Mouse (Mus musculus): ENCODE measurements around the gene Scn1b. TPM values are rescaled to one million over a fixed set of nuclear protein-coding genes. Genes with fewer than 3 reads are reported as not detected.
A peak's percentile ranks its signal among the peaks of the same experiment; 100 is the strongest.

The Scn1b gene
- total RNA-seq, 2 experiments from 2014 or later, result 15.7 to 39.2 TPM

- DNase-seq, result no peak
Measured at GRCm38 (mm10) chr7:31149751-31150565, 23.2 kb upstream of the Scn1b start.

GRCm38 (mm10) chr7:31149271-31149670 is 22.5 kb upstream of the Scn1b start:
- DNase-seq, result no peak

DNA sequence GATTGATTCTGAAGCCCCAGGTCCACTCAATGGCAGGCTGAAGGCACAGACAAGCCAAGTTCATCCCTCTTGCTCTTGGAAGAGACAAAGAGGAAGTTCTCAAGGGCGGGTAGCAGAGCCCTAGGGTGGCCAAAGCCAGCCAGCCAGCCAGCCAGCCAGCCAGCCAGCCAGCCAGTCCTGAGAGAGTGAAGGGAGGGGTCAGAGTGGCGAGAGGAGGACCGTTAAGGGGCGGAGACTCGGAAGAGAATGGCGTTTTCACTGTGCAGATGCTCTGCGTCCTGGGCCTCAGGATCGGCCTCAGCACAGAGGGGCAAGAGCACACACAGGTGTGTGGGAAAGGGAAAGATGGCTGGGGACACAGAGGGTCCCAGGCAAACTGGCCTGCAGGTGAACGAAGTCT is 22.0 kb upstream of the Scn1b start:
- DNase-seq, result peak; percentile 73

GRCm38 (mm10) chr7:31148086-31148485 is 21.3 kb upstream of the Scn1b start:
- DNase-seq, result no peak

DNA sequence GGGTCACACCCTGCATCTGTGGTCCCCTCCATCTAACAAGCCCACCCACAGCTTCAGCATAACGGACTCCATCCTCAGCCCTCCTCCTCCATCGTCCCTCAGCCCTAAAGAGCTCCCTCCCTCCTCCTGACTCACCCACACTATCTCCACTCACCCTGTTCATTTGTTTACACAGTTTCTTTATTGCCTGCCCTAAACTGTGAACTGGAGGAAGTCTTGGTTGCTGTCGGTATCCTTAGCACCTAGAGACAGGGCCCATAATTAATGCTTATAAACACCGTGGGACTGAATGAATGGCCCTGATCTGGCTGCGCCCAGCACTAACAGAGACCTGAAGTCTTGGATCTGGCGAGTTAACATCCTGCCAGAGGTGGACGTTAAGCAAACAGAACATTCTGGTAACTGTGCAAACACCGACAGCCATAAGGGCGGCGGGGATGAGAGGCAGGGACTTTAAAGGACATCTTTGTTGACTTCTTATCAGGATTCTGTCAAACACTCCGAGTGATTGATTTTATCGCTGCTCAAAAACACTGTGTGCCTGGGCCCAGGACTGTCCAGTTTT is 18.9 kb upstream of the Scn1b start:
- DNase-seq, result no peak

- no peak for DNase-seq
Measured at GRCm38 (mm10) chr7:31144886-31145285, 18.1 kb upstream of the Scn1b start.

DNA sequence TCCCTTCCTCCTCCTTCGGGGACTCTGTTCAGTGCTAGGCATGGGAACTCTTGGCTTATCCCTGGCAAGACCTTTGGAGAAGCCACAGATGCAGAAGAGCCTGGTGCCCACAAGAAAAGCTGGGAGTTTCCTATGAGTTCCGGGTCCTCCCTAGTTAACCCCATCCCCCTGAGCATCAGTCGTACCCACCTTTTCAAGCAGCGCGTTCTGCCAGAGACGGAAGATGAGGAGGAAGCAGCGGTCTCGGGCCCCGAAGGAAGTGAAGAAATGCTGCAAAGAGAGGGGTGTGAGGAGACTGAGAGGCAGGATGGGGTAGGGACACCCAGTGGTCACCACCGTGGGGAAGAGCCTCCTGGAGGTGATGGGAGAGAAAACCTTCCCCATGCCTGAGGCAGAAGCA is 14.1 kb upstream of the Scn1b start:
- DNase-seq, result no peak

DNA sequence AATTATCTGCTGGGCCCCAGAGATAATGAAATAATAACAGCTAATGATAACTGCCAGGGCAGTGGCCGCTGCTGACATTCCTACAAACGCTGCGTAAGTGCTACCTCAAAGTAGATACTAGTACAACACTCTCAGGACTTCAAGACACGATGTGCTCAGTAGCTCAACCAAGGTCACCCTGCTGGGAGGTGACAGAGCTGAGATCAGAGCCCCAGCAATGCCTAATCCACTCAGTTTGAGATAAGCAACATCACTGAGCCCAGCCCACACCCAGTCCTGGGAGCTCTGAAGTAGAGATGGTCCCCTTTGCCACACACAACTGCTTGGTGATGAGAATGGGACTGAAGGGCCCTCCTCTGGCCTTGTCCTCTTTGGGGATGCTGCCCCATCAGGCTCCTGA is 13.5 kb upstream of the Scn1b start:
- DNase-seq, result no peak

GRCm38 (mm10) chr7:31139765-31140164 is 13.0 kb upstream of the Scn1b start:
- peak; percentile 79 for DNase-seq

- peak; percentile 68 for DNase-seq
Measured at GRCm38 (mm10) chr7:31135717-31136116, 8.9 kb upstream of the Scn1b start.

DNA sequence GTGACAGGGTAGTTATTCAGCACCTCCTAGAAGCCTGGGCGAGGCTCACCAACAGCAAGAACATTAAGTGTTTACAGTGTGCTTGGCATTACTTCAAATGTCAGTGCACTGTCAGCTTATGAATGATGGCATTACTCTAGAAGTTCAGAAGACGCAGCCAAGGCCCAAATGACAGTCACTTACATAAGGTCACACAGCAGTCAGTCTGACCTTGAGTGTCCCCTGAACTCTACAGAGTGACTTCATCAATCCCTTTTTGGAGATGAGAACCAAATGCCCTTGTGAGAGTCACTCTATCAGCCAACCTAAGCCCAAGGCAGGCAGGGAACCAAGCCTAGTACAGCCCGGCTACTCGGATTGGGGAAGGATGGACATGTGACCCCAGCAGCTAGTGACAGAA is 5.1 kb upstream of the Scn1b start:
- DNase-seq, result peak; percentile 40

GRCm38 (mm10) chr7:31130841-31131240 is 4.0 kb upstream of the Scn1b start:
- peak; percentile 58 for DNase-seq

GRCm38 (mm10) chr7:31130197-31130596 is 3.4 kb upstream of the Scn1b start:
- DNase-seq, result no peak

- DNase-seq, result no peak
Measured at GRCm38 (mm10) chr7:31128157-31128705, 1.4 kb upstream of the Scn1b start.

GRCm38 (mm10) chr7:31126211-31126751 is 522 bp downstream of the Scn1b start:
- no peak for DNase-seq

DNA sequence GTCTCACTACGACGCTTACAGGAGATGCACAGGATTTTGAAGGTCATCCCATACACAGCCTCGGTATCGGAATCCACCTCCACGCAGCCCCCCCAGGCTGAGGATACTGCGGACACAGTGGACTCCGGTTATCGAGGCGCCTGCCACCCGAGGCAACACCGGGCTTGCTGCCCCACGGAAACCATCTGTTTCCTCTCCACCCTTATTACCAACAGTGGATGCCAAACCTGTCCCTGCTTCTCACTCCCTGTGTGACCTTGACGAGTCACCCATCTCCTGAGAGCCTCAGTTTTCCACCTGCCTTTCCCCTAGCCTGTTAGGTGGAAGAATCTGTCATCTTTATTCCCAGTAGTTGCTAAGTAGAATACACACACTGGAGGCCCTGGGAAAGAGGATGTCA is 1.7 kb downstream of the Scn1b start:
- no peak for DNase-seq

DNA sequence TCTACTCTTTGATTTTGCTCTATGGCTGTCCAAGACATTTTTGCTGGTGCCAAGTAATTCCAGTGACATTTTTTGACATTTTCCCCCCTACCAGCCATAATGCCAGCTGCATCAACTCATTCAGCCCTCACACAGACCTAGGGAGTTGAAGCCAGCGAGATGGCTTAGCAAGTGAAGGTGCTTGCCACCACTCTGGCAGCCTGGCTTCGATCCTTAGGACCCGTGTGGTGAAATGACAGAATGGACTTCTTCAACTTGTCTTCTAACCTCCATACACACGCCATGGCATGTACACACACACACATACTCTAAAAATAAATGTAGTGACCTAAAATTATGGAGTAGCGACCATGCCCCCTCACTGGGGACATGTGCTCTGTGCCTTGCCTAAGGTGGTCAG is 2.4 kb downstream of the Scn1b start:
- DNase-seq, result no peak

DNA sequence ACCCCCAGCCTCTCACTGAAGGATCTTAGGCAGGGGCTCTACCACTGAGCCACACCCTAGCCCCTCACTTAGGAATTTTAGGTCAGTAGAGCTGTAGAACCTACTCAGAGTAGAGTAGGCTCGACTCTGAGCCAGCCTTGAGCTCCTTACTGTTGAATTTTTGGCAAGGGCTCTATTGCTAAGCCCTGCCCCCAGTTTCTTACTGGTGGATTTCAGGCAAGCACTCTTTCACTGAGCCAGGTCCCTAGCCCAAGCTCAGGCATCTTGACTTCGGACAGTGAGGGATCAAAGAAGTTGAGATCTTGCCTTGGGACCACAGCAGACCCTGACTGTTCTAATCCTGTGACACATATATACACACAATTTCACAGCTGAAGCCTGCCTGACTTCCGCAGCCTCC is 3.1 kb downstream of the Scn1b start:
- DNase-seq, result no peak

GRCm38 (mm10) chr7:31122641-31123631 is 3.9 kb downstream of the Scn1b start:
- DNase-seq, result no peak

GRCm38 (mm10) chr7:31119556-31119955 is 7.2 kb downstream of the Scn1b start:
- DNase-seq, result no peak

DNA sequence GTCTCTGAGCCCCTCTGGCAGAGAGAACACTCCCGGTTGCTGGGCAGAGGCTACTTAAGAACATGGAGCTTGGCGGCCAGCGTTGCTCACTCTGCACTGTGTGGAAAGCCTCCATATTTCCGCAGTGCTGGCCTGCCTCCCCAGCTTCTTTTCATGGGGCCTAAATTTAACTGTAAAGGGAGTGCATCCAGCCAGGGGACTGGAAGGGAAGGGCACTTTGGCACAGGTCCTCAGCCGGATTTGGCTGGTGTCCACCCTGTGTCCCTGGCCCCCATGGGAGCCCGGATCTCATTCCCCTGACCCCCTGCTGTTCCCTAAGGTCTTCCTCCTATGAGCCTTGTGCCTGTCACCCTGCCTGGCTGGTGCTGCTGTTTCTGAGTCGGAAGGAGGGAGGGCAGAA is 8.3 kb downstream of the Scn1b start:
- peak; percentile 69 for DNase-seq

DNA sequence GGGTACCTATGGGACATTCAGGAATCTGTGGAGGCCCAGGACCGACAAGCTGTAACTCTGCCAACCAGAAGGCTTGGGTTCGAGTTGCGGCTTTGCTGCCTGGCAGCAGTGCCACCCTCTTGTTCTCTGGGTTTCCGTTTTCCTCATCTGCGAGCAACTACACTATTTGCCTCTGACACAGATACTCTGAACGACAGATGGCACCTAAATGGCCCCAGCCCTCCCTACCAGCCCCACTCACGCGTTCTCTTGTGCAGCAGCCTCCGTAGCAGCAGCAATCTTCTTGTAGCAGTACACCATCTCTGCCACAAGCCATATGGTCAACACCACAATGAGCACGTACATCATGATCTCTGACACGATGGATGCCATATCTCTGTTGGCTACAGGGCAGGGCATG is 9.3 kb downstream of the Scn1b start:
- DNase-seq, result no peak
